Mouse (Mus musculus) myocyte (in vitro differentiated cells): ENCODE data around the gene Pycr2. TPM values are rescaled to one million over a fixed set of nuclear protein-coding genes. Genes with fewer than 3 reads are reported as not detected.

Experiments used
- H3K27me3 ChIP-seq: one replicate; pipeline ENCODE4 v1.6.1; 2011; ENCODE audit not compliant: control insufficient read depth, insufficient read depth, insufficient read length
- H3K36me3 ChIP-seq: one replicate; pipeline ENCODE4 v1.6.1; 2011; ENCODE audit not compliant: control insufficient read depth, insufficient read depth
- H3K4me2 ChIP-seq: one replicate; pipeline ENCODE4 v1.6.1; 2011; ENCODE audit warnings: low read depth, control low read depth
- H3K4me3 ChIP-seq: one replicate; pipeline ENCODE4 v1.5.1; 2011; ENCODE audit warnings: mild to moderate bottlenecking, control low read depth, moderate library complexity
- H3K79me2 ChIP-seq: one replicate; pipeline ENCODE4 v1.6.1; 2011; ENCODE audit not compliant: control insufficient read depth, insufficient read depth
- H3ac ChIP-seq: one replicate; pipeline ENCODE4 v1.6.1; 2011; ENCODE audit not compliant: control insufficient read depth, insufficient read length
- CEBPB ChIP-seq: IDR thresholded peaks from 2 replicates; pipeline ENCODE4 v1.6.1; 2011; ENCODE audit warnings: mild to moderate bottlenecking, moderate library complexity; ENCODE audit not compliant: poor library complexity, insufficient read depth, severe bottlenecking
- E2F4 ChIP-seq: IDR thresholded peaks from one replicate; pipeline ENCODE4 v1.6.1; 2011; ENCODE audit warnings: mild to moderate bottlenecking, control low read depth, moderate library complexity; ENCODE audit not compliant: insufficient read depth
- MAX ChIP-seq: IDR thresholded peaks from one replicate; pipeline ENCODE4 v1.6.1; 2011; ENCODE audit warnings: low read depth, mild to moderate bottlenecking, control low read depth
- MYOD1 ChIP-seq, 3 experiments: IDR thresholded peaks; one replicate each; pipeline ENCODE4 v1.6.1; 2011; ENCODE audit warnings: control low read depth in 2 of 3, low read depth in 2 of 3, mild to moderate bottlenecking in 2 of 3, moderate library complexity in 1 of 3; ENCODE audit not compliant: insufficient read length in 2 of 3, control insufficient read depth in 1 of 3
- MYOG ChIP-seq, 3 experiments: IDR thresholded peaks; one replicate each; pipeline ENCODE4 v1.6.1; 2011; ENCODE audit warnings: control low read depth in 2 of 3, low read depth in 2 of 3, mild to moderate bottlenecking in 2 of 3; ENCODE audit not compliant: insufficient read length in 2 of 3, control insufficient read depth in 1 of 3, insufficient read depth in 1 of 3
- POLR2A ChIP-seq: IDR thresholded peaks from one replicate; pipeline ENCODE4 v1.6.1; 2011; ENCODE audit warnings: low read depth, mild to moderate bottlenecking, control low read depth, moderate library complexity; ENCODE audit not compliant: insufficient read length
- POLR2AphosphoS2 ChIP-seq: IDR thresholded peaks from one replicate; pipeline ENCODE4 v1.6.1; 2011; ENCODE audit warnings: low read depth, control low read depth; ENCODE audit not compliant: insufficient read length
- REST ChIP-seq: IDR thresholded peaks from one replicate; pipeline ENCODE4 v1.6.1; 2011; ENCODE audit warnings: mild to moderate bottlenecking, control low read depth, moderate library complexity; ENCODE audit not compliant: insufficient read depth, insufficient read length
- SRF ChIP-seq: IDR thresholded peaks from one replicate; pipeline ENCODE4 v1.6.1; 2011; ENCODE audit warnings: low read depth; ENCODE audit not compliant: control insufficient read depth, insufficient read length
- TCF12 ChIP-seq: IDR thresholded peaks from one replicate; pipeline ENCODE4 v1.6.1; 2011; ENCODE audit warnings: mild to moderate bottlenecking, control low read depth; ENCODE audit not compliant: poor library complexity, insufficient read depth, severe bottlenecking
- TCF3 ChIP-seq: IDR thresholded peaks from one replicate; pipeline ENCODE4 v1.6.1; 2011; ENCODE audit warnings: low read depth, control low read depth; ENCODE audit not compliant: insufficient read length
- USF1 ChIP-seq: IDR thresholded peaks from one replicate; pipeline ENCODE4 v1.6.1; 2011; ENCODE audit warnings: low read depth, mild to moderate bottlenecking, control low read depth, moderate library complexity
- polyA plus RNA-seq: library from polyadenylated mRNA; unstranded; fragments of >200 nt; fragmentation: generic; extraction: Trizol; gene quantifications from one replicate; pipeline ENCODE4 v1.2.1, GENCODE M21; 2012; ENCODE audit warnings: missing spikeins

Gene Pycr2
- polyA plus RNA-seq, 1 experiment: 52.6 TPM

DNA sequence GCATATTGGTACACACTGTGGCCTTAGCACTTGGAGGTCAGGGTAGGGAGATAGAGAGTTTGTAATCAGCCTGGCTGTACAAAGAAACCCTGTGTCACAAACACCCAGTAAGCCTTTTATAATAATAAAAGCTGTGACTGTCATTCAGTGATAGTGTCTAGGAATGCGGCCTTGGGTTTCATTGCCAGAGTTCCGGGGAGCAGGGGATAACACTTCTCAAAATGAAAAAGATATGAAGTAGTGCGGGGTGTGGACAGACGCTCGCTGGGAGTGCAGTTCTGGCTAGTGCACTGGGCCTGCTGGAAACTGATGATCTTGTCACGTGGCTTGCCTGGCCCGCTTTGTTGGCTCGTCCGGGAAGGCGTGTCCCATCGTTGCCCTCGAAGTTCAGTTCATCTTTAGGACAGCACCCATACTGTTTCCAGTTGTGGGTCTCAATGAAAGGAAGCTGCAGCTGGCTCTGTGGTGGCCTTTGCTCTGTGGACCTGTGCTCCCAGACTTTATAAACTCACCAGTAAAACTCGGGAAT lies 33.9 kb upstream of the Pycr2 start:
- Histone ChIP-seq H3K4me2 (no peak overlapping the region), H3K4me3 (no peak overlapping the region), H3ac (no peak overlapping the region), H3K27me3 (no peaks in the 10 kb centered on the region), H3K36me3 (peaks cover 22% of the 10 kb centered on the region), H3K79me2 (no peaks in the 10 kb centered on the region)
- TF ChIP-seq MYOG (IDR thresholded peaks at IDR 0.05; ENCODE audit: control insufficient read depth in 1 of 3, insufficient read depth in 1 of 3, insufficient read length in 2 of 3, low read depth in 2 of 3): no peak
- no peak for TF ChIP-seq SRF
- no peak for TF ChIP-seq USF1
- no peak for TF ChIP-seq REST
- no peak for TF ChIP-seq POLR2A
- no peak for TF ChIP-seq MAX
- no peak for TF ChIP-seq TCF12
- TF ChIP-seq MYOD1 (IDR thresholded peaks at IDR 0.05; ENCODE audit: control insufficient read depth in 1 of 3, insufficient read length in 2 of 3, low read depth in 2 of 3): no peak
- no peak for TF ChIP-seq POLR2AphosphoS2
- TF ChIP-seq TCF3: no peak
- no peak for TF ChIP-seq CEBPB
- TF ChIP-seq E2F4: no peak

DNA sequence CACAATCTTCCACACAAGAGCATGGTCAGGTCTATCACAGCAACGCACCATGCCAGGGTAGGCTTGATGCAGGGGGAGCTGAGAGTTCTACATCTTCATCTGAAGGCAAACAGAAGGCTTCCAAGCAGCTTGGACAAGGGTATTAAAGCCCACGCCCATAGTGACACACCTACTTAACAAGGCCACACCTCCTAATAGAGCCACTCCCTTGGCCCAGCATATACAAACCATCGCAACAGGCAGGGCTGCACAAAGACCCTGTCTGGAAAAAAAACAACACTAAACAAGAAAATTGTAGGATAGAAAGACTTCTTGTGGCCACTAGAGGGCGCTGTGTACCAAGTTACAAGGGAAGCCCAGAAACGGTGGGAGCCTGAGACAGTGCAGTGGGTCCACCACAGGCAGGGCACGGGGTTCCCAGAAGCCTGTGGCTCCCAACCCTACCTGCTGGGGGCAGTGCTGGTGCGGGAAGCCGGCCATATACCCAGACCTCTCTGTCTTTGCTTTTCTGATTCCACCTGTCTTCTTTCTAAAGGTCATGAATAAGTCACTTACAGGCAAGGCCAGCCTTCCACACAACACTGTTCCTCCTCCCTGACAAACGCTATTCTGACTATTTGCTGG lies 30.1 kb upstream of the Pycr2 start:
- Histone ChIP-seq H3K4me3 (no peak overlapping the region), H3K4me2 (no peak overlapping the region), H3ac (no peak overlapping the region), H3K79me2 (no peaks in the 10 kb centered on the region), H3K36me3 (no peaks in the 10 kb centered on the region), H3K27me3 (peaks cover 12% of the 10 kb centered on the region)
- TF ChIP-seq TCF3 (no peak), POLR2A (no peak), REST (no peak), USF1 (no peak), MYOG (IDR thresholded peaks at IDR 0.05; ENCODE audit: control insufficient read depth in 1 of 3, insufficient read depth in 1 of 3, insufficient read length in 2 of 3, low read depth in 2 of 3) (no peak), TCF12 (no peak), POLR2AphosphoS2 (no peak), SRF (no peak), E2F4 (no peak), MAX (no peak), CEBPB (no peak), MYOD1 (IDR thresholded peaks at IDR 0.05; ENCODE audit: control insufficient read depth in 1 of 3, insufficient read length in 2 of 3, low read depth in 2 of 3) (no peak)

DNA sequence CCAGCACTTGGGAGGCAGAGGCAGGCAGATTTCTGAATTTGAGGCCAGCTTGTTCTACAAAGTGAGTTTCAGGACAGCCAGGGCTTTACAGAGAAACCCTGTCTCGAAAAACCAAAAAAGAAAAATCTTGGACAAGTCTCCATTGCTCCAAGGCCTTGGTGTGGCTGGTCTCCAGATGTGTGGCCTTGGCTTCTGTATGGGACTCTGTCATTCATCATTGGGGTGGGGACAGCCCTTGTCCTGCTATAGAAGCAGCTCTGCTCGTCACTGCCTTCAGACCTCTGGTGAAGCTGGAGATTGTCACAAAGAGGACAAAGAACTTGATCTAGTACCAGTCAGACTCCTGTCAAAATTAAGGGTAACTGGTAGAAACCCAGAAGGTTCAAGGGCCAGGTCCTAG lies 29.5 kb upstream of the Pycr2 start:
- no peaks in the 10 kb centered on the region for H3K79me2 ChIP-seq
- no peak overlapping the region for H3K4me2 ChIP-seq
- peaks cover 14% of the 10 kb centered on the region for H3K27me3 ChIP-seq
- H3ac ChIP-seq: no peak overlapping the region
- no peak for TF ChIP-seq SRF
- no peak for TF ChIP-seq TCF12
- no peak for TF ChIP-seq MYOG (IDR thresholded peaks at IDR 0.05; ENCODE audit: control insufficient read depth in 1 of 3, insufficient read depth in 1 of 3, insufficient read length in 2 of 3, low read depth in 2 of 3)
- no peak for TF ChIP-seq REST
- no peak for TF ChIP-seq USF1
- no peak for TF ChIP-seq CEBPB
- no peak for TF ChIP-seq MAX
- TF ChIP-seq E2F4: no peak
- TF ChIP-seq POLR2AphosphoS2: no peak
- TF ChIP-seq TCF3: no peak
- no peak for TF ChIP-seq MYOD1 (IDR thresholded peaks at IDR 0.05; ENCODE audit: control insufficient read depth in 1 of 3, insufficient read length in 2 of 3, low read depth in 2 of 3)
- TF ChIP-seq POLR2A: no peak
- H3K4me3 ChIP-seq: no peak overlapping the region
- H3K36me3 ChIP-seq: no peaks in the 10 kb centered on the region

GRCm38 (mm10) chr1:180875126-180875525 lies 29.0 kb upstream of the Pycr2 start:
- TF ChIP-seq TCF3: no peak
- no peak for TF ChIP-seq SRF
- no peak for TF ChIP-seq POLR2AphosphoS2
- no peak for TF ChIP-seq E2F4
- no peak for TF ChIP-seq REST
- no peak for TF ChIP-seq MYOD1 (IDR thresholded peaks at IDR 0.05; ENCODE audit: control insufficient read depth in 1 of 3, insufficient read length in 2 of 3, low read depth in 2 of 3)
- TF ChIP-seq CEBPB: no peak
- no peak for TF ChIP-seq MYOG (IDR thresholded peaks at IDR 0.05; ENCODE audit: control insufficient read depth in 1 of 3, insufficient read depth in 1 of 3, insufficient read length in 2 of 3, low read depth in 2 of 3)
- TF ChIP-seq USF1: no peak
- TF ChIP-seq MAX: no peak
- no peak for TF ChIP-seq POLR2A
- Histone ChIP-seq H3K27me3 (peaks cover 14% of the 10 kb centered on the region), H3K36me3 (no peaks in the 10 kb centered on the region), H3K4me3 (no peak overlapping the region), H3K4me2 (no peak overlapping the region), H3K79me2 (no peaks in the 10 kb centered on the region), H3ac (no peak overlapping the region)
